Mouse (Mus musculus): ENCODE results near the gene Gm21987. TPM values are rescaled to one million over a fixed set of nuclear protein-coding genes. Genes with fewer than 3 reads are reported as not detected.

Gm21987 gene
- polyA plus RNA-seq, 1 experiment from 2014 or later: not detected

DNA sequence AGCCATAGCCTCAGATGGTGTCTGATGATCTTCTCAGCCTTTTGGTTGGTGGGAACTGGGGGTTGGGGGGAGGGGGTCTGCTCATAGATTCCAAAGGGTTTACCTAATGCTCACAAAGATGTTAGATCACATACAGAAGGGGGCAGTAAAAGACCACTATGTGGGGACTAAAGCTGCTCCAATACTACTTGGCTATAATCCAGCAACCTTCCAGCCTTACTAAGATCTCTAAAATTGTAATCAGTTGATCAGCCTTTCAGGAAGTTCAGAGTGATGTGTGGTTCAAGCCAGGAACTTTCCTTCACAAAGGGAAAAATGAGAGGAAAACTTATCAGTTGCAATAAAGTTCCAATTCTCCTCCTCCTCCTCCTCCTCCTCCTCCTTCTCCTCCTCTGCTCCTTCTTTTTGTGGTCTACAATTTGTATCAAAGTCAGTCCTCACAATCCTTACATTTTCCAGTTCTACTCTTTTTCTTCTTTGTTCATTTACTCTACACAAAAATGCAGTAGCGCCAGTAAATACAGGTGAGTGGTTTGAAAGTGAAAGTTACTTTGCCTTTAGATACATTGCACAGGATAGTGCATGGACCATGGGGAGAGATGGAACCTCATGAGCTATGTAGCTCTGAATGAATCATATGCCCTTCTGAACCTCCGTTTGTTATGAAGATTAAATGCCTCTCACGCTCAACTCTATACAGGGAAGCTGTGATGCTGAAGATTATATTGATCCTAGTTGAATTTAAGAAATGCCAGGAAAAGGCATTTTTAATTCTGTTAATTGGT, 1.7 kb upstream of the Gm21987 start:
- no peaks in the 10 kb centered on the region for H3K9me3 ChIP-seq (replicated peaks; ENCODE audit: control insufficient read depth, low read length)
- H3K4me3 ChIP-seq (ENCODE audit: low read depth, low read length): no peak overlapping the region
- no peak overlapping the region for H3K9ac ChIP-seq (ENCODE audit: low read depth, low read length)
- no peak overlapping the region for H3K27ac ChIP-seq (ENCODE audit: low read length)
- no peaks in the 10 kb centered on the region for H3K27me3 ChIP-seq (ENCODE audit: control insufficient read depth, insufficient read depth, low read depth, low read length)
- H3K36me3 ChIP-seq (ENCODE audit: control insufficient read depth, insufficient read depth): peaks cover 11% of the 10 kb centered on the region
- 68% methylated on average over 3 of the region's 3 CpGs for WGBS (ENCODE audit: insufficient replicate concordance)
- peaks cover 33% of the 10 kb centered on the region for H3K4me1 ChIP-seq (ENCODE audit: control insufficient read depth, low read depth, low read length)
- H3K4me2 ChIP-seq (ENCODE audit: low read depth, low read length): no peak overlapping the region
- ATAC-seq (ENCODE audit: low read depth): no peak

DNA sequence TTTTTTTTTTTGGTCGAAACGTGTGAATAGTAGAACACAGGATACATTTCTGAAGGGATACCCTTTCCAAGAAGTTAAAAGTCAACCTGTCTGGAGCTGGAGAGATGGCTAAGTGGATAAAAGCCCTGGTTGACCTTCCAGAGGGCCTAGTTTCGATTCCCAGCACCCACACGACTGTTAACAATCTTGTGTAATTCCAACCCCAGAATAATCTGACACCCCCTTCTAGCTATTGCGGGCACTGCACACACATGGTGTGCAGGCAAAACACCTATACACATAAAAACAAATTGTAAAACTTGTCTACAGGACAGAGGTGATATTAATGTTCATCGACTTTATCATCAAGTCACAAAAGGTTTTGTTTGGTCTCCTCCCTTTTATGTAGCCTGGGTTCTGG, 748 bp downstream of the Gm21987 start:
- Histone ChIP-seq H3K4me1 (ENCODE audit: control insufficient read depth, low read depth, low read length) (peaks cover 36% of the 10 kb centered on the region), H3K9me3 (replicated peaks; ENCODE audit: control insufficient read depth, low read length) (no peaks in the 10 kb centered on the region), H3K36me3 (ENCODE audit: control insufficient read depth, insufficient read depth) (peaks cover 33% of the 10 kb centered on the region), H3K9ac (ENCODE audit: low read depth, low read length) (peak overlapping the region; percentile 95), H3K27me3 (ENCODE audit: control insufficient read depth, insufficient read depth, low read depth, low read length) (no peaks in the 10 kb centered on the region), H3K27ac (ENCODE audit: low read length) (peak overlapping the region; percentile 51), H3K4me2 (ENCODE audit: low read depth, low read length) (peak overlapping the region; percentile 80), H3K4me3 (ENCODE audit: low read depth, low read length) (peak overlapping the region; percentile 96)
- ATAC-seq (ENCODE audit: low read depth): no peak
- WGBS (ENCODE audit: insufficient replicate concordance): 28% methylated on average over 6 of the region's 6 CpGs

DNA sequence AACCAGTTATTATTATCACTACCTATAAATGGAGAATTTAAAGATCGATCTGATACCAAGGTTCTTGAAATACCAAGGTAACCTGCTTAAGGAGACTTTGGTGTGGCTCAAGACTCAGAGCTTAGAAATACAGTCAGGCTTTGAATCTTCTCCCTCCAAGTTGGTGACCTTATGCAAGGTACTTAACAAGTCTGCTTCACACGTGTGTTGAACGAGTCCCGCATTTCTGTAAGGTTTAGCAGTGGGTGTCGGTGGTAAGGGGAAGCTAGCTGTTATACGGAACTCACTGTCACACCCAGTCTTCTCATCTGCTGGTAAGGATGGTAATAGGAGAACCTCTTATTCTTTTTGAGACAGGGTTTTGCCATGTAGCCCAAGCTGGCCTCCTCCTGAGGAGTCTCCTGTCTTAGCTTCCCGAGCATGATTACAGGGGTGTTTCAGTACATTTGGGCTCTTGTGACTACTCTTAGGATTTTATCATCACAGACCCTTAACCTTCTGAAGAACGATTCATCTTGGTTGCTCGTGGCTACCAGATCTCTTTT, 1.4 kb downstream of the Gm21987 start:
- 47% methylated on average over 9 of the region's 9 CpGs for WGBS (ENCODE audit: insufficient replicate concordance)
- H3K4me2 ChIP-seq (ENCODE audit: low read depth, low read length): peak overlapping the region; percentile 80

DNA sequence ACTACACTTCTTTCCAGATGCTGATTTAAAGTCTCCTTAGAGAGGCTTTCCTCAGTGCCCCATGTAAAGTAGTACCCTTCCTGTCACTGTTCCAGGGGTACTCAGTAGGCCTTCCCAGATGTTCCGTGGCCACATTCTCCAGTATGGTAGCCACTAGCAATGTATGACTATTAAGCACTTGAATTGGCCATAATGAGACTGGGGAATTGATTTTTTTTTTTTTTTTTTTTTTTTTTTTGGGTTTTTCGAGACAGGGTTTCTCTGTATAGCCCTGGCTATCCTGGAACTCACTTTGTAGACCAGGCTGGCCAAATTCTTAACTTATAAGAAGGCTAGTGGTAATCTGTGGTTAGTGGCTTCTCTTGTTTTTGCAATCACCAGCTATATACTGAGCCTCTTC, 3.0 kb downstream of the Gm21987 start:
- H3K4me2 ChIP-seq (ENCODE audit: low read depth, low read length): peak overlapping the region; percentile 54
- ATAC-seq (ENCODE audit: low read depth): no peak
- H3K9ac ChIP-seq (ENCODE audit: low read depth, low read length): peak overlapping the region; percentile 61
- H3K27ac ChIP-seq (ENCODE audit: low read length): peak overlapping the region; percentile 85
- no peaks in the 10 kb centered on the region for H3K27me3 ChIP-seq (ENCODE audit: control insufficient read depth, insufficient read depth, low read depth, low read length)
- H3K36me3 ChIP-seq (ENCODE audit: control insufficient read depth, insufficient read depth): peaks cover 38% of the 10 kb centered on the region
- WGBS (ENCODE audit: insufficient replicate concordance): 76% methylated on average over 2 of the region's 2 CpGs
- peak overlapping the region; percentile 20 for H3K4me3 ChIP-seq (ENCODE audit: low read depth, low read length)
- H3K9me3 ChIP-seq (replicated peaks; ENCODE audit: control insufficient read depth, low read length): no peaks in the 10 kb centered on the region
- peaks cover 39% of the 10 kb centered on the region for H3K4me1 ChIP-seq (ENCODE audit: control insufficient read depth, low read depth, low read length)

More for the DNA sequence above, 1.4 kb downstream of the Gm21987 start:
- peak overlapping the region; percentile 96 for H3K4me3 ChIP-seq (ENCODE audit: low read depth, low read length)
- peak overlapping the region; percentile 5 for H3K27ac ChIP-seq (ENCODE audit: low read length)
- H3K9me3 ChIP-seq (replicated peaks; ENCODE audit: control insufficient read depth, low read length): no peaks in the 10 kb centered on the region
- H3K27me3 ChIP-seq (ENCODE audit: control insufficient read depth, insufficient read depth, low read depth, low read length): no peaks in the 10 kb centered on the region
- no peak for ATAC-seq (ENCODE audit: low read depth)
- peak overlapping the region; percentile 51 for H3K9ac ChIP-seq (ENCODE audit: low read depth, low read length)
- H3K36me3 ChIP-seq (ENCODE audit: control insufficient read depth, insufficient read depth): peaks cover 36% of the 10 kb centered on the region
- peaks cover 36% of the 10 kb centered on the region for H3K4me1 ChIP-seq (ENCODE audit: control insufficient read depth, low read depth, low read length)

DNA sequence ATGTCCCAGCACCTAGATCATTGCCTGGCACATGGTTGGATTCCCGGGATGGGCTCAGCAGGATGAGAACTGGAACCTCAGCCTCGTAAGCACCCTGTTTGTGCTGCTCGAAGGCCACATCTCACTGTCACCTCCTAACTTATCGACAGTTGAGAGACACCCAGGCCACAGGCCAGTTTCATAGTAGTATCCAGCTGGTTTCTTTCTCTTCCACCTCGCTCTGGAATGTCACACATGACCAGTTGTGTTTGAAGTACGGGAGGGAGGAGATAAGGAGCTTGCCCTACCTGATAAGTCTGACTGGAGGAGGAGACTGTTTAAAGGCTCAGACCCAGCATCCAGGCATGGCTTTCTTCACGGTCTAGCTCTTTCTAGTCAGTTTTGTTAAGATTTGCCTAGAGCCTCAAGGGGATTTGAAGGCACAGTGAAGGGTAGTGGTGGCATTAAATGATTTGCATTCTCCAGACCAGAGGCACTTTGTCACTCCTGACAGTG, 3.6 kb downstream of the Gm21987 start:
- peak overlapping the region; percentile 85 for H3K27ac ChIP-seq (ENCODE audit: low read length)
- peak; percentile 69 for ATAC-seq (ENCODE audit: low read depth)
- H3K4me1 ChIP-seq (ENCODE audit: control insufficient read depth, low read depth, low read length): peaks cover 37% of the 10 kb centered on the region
- peak overlapping the region; percentile 61 for H3K9ac ChIP-seq (ENCODE audit: low read depth, low read length)
- WGBS (ENCODE audit: insufficient replicate concordance): 32% methylated on average over 7 of the region's 7 CpGs
- H3K9me3 ChIP-seq (replicated peaks; ENCODE audit: control insufficient read depth, low read length): no peaks in the 10 kb centered on the region
- H3K27me3 ChIP-seq (ENCODE audit: control insufficient read depth, insufficient read depth, low read depth, low read length): no peaks in the 10 kb centered on the region
- peak overlapping the region; percentile 54 for H3K4me2 ChIP-seq (ENCODE audit: low read depth, low read length)
- H3K4me3 ChIP-seq (ENCODE audit: low read depth, low read length): peak overlapping the region; percentile 20
- H3K36me3 ChIP-seq (ENCODE audit: control insufficient read depth, insufficient read depth): peaks cover 38% of the 10 kb centered on the region

DNA sequence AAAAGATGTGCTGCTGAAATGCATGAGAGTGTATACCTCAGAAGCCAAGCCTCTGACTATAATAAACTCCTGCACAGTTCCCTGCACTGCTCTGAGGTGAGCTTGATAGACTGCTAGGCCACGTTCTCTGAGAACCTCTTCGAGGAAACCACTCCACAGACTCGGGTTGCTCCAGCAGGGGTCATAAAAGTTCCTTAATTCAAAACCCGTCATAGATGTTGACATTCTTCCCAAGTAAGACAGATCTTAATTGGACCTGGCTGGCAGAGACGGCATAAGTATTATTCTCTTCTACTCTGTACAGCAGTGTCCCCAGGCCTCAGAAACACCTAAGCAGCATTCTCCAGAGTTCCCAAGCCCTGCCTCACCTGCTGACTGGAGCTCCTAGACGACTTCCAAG, 4.1 kb downstream of the Gm21987 start:
- 64% methylated on average over 6 of the region's 6 CpGs for WGBS (ENCODE audit: insufficient replicate concordance)
- Histone ChIP-seq H3K4me1 (ENCODE audit: control insufficient read depth, low read depth, low read length) (peaks cover 37% of the 10 kb centered on the region), H3K27me3 (ENCODE audit: control insufficient read depth, insufficient read depth, low read depth, low read length) (no peaks in the 10 kb centered on the region), H3K9me3 (replicated peaks; ENCODE audit: control insufficient read depth, low read length) (no peaks in the 10 kb centered on the region), H3K9ac (ENCODE audit: low read depth, low read length) (0 out of 2 replicates have a peak overlapping the region, but pooled peaks have one; percentile 61), H3K27ac (ENCODE audit: low read length) (peak overlapping the region; percentile 85), H3K4me2 (ENCODE audit: low read depth, low read length) (peak overlapping the region; percentile 54; the same call in 1 of the 2 replicates), H3K36me3 (ENCODE audit: control insufficient read depth, insufficient read depth) (peaks cover 38% of the 10 kb centered on the region), H3K4me3 (ENCODE audit: low read depth, low read length) (no peak overlapping the region)
- ATAC-seq (ENCODE audit: low read depth): no peak

DNA sequence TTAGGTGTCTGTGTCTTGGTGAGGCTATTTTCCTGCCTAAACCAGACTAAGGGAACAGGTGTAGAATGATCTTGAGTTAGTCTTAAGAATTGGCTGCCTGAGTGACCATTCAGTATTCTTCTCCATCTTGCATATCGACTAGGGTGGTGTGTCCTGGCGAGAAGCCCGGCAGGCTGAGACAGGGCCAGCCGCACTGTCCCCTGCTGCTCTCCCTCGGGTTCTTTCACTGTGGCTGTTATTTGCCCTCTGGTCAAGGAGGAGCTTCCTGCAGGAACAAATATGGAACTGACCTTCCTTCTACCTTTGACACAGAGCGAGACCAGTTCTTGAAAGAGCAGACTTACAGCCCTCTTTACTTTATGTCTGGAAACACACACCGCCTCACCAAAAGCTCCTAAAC, 5.2 kb downstream of the Gm21987 start:
- no peaks in the 10 kb centered on the region for H3K9me3 ChIP-seq (replicated peaks; ENCODE audit: control insufficient read depth, low read length)
- no peak overlapping the region for H3K9ac ChIP-seq (ENCODE audit: low read depth, low read length)
- H3K4me1 ChIP-seq (ENCODE audit: control insufficient read depth, low read depth, low read length): peaks cover 34% of the 10 kb centered on the region
- no peaks in the 10 kb centered on the region for H3K27me3 ChIP-seq (ENCODE audit: control insufficient read depth, insufficient read depth, low read depth, low read length)
- 79% methylated on average over 7 of the region's 7 CpGs for WGBS (ENCODE audit: insufficient replicate concordance)
- no peak overlapping the region for H3K27ac ChIP-seq (ENCODE audit: low read length)
- H3K36me3 ChIP-seq (ENCODE audit: control insufficient read depth, insufficient read depth): peaks cover 38% of the 10 kb centered on the region
- H3K4me2 ChIP-seq (ENCODE audit: low read depth, low read length): no peak overlapping the region
- H3K4me3 ChIP-seq (ENCODE audit: low read depth, low read length): no peak overlapping the region
- no peak for ATAC-seq (ENCODE audit: low read depth)

DNA sequence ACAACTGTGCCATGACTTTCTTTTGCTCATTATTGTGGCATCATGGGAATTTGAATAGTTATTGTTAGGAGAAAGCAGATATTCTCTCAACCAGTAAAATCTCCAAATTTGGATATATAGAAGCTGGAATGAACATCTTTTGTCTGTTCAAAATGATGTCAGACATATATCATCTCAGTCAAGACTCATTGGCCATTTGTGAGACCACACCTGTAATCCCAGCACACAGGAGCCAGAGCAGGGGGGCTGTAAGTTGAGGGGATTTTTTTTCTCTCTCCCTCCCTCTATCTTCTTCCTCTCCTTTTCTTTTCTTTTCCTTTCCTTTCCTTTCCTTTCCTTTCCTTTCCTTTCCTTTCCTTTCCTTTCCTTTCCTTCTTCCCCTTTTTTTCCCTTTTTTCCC, 6.0 kb downstream of the Gm21987 start:
- Histone ChIP-seq H3K4me2 (ENCODE audit: low read depth, low read length) (no peak overlapping the region), H3K9me3 (replicated peaks; ENCODE audit: control insufficient read depth, low read length) (no peaks in the 10 kb centered on the region), H3K4me1 (ENCODE audit: control insufficient read depth, low read depth, low read length) (peaks cover 30% of the 10 kb centered on the region), H3K36me3 (ENCODE audit: control insufficient read depth, insufficient read depth) (peaks cover 38% of the 10 kb centered on the region), H3K27me3 (ENCODE audit: control insufficient read depth, insufficient read depth, low read depth, low read length) (no peaks in the 10 kb centered on the region), H3K27ac (ENCODE audit: low read length) (no peak overlapping the region), H3K4me3 (ENCODE audit: low read depth, low read length) (no peak overlapping the region), H3K9ac (ENCODE audit: low read depth, low read length) (no peak overlapping the region)
- no peak for ATAC-seq (ENCODE audit: low read depth)

DNA sequence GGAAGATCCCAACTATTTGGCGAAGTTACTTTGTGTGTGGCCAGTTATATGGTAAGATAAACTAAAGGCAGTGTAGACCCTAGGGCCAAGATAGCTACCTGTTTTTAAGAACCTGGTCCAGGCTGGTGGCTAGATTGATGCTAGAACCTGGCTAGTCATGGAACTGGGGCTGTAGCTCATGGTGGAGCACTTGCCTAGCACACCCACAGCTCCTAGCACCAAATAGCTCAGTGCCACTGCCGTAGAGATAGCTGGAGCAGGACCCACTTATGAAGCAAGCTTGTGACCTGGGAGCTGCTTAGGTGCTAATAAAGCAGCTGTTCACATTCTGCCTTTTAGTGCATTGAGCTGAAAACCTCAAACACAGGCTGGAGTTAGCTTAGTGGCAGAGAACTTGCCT, 6.8 kb downstream of the Gm21987 start:
- Histone ChIP-seq H3K27me3 (ENCODE audit: control insufficient read depth, insufficient read depth, low read depth, low read length) (no peaks in the 10 kb centered on the region), H3K36me3 (ENCODE audit: control insufficient read depth, insufficient read depth) (peaks cover 38% of the 10 kb centered on the region), H3K9ac (ENCODE audit: low read depth, low read length) (no peak overlapping the region), H3K9me3 (replicated peaks; ENCODE audit: control insufficient read depth, low read length) (no peaks in the 10 kb centered on the region), H3K4me3 (ENCODE audit: low read depth, low read length) (no peak overlapping the region), H3K4me2 (ENCODE audit: low read depth, low read length) (no peak overlapping the region), H3K4me1 (ENCODE audit: control insufficient read depth, low read depth, low read length) (peaks cover 25% of the 10 kb centered on the region), H3K27ac (ENCODE audit: low read length) (no peak overlapping the region)
- 79% methylated on average over 2 of the region's 2 CpGs for WGBS (ENCODE audit: insufficient replicate concordance)
- ATAC-seq (ENCODE audit: low read depth): no peak
